10 mouse cellular contexts compared by ENCODE assay signal in the genomic region with DNA sequence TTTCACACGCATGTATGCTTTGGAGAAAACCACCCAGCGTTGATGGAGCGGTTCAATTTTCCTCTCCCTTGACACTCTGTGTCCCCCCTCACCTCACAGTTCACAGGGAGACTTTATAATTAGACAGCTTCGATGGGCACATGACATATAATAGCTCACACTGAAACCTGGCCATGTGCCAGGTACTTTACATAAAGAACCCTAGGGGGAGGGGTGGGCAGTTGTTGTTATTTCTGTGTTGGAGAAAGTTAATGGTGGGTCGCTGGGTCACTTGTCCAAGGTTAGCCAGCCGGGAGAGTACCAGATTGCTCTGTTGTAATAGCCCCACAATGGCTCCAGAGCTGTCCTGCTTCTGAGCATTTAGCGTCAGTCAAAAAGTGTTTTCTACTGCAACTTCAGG.
DNase-seq lines count a peak whose midpoint lies in the region; ATAC-seq and TF ChIP-seq lines count a peak whose summit lies in the region.
"Had no signal": no experiment of that assay in that cellular context is flagged by ENCODE, and none has a peak within 500 bp of the region (broad histone marks: within the 10 kb centered on the region; RNA-seq: fewer than 3 reads in every experiment).

No protein-coding gene starts in this region.

- H3K36me3 ChIP-seq in heart, embryonic 13.5 days = peaks cover 7% of the 10 kb centered on the region; the same call in 1 of the 2 replicates
- no peaks in the 10 kb centered on the region for H3K36me3 ChIP-seq in heart, adult 2 months (ENCODE audit: control insufficient read depth, insufficient read depth, low read length)
- H3K36me3 ChIP-seq in neural tube, embryonic 13.5 days = no peaks in the 10 kb centered on the region

- peak overlapping the region; percentile 66 for H3K27ac ChIP-seq in heart, embryonic 13.5 days (replicated peaks)
- no peak overlapping the region for H3K27ac ChIP-seq in heart, adult 2 months
- H3K27ac ChIP-seq in neural tube, embryonic 13.5 days (replicated peaks) = no peak overlapping the region

- no peak overlapping the region for H3K4me2 ChIP-seq in heart, embryonic 13.5 days
- H3K4me2 ChIP-seq in neural tube, embryonic 13.5 days = no peak overlapping the region
- H3K4me2 ChIP-seq: liver, embryonic 11.5 days had no signal

- H3K4me3 ChIP-seq in heart, embryonic 13.5 days = no peak overlapping the region
- H3K4me3 ChIP-seq in heart, adult 2 months = no peak overlapping the region
- H3K4me3 ChIP-seq in neural tube, embryonic 13.5 days = no peak overlapping the region

- no peak for TF ChIP-seq CTCF in heart, adult 2 months (IDR thresholded peaks at IDR 0.05)

- H3K4me1 ChIP-seq in heart, embryonic 13.5 days = peaks cover 8% of the 10 kb centered on the region; the same call in 1 of the 2 replicates
- H3K4me1 ChIP-seq in heart, adult 2 months (ENCODE audit: control insufficient read depth, insufficient read depth, low read length) = no peaks in the 10 kb centered on the region
- peaks cover 9% of the 10 kb centered on the region for H3K4me1 ChIP-seq in neural tube, embryonic 13.5 days (replicated peaks)

- H3K9me3 ChIP-seq in heart, embryonic 13.5 days = peaks cover 18% of the 10 kb centered on the region
- H3K9me3 ChIP-seq in neural tube, embryonic 13.5 days = 0 out of 2 replicates have a peak, but pooled peaks cover 5% of the 10 kb centered on the region

- 48% methylated on average over 7 of the region's 7 CpGs for WGBS in heart, embryonic 13.5 days
- WGBS in heart, adult 2 months = 53% methylated on average over 7 of the region's 7 CpGs
- WGBS in neural tube, embryonic 13.5 days = 34% methylated on average over 7 of the region's 7 CpGs

- peak; percentile 54; the same call in 1 of the 2 replicates for ATAC-seq in heart, embryonic 13.5 days (ENCODE audit: extremely low read depth, insufficient number of reproducible peaks, low FRiP score, low TSS enrichment)
- ATAC-seq in neural tube, embryonic 13.5 days (ENCODE audit: low read depth) = peak; percentile 47; the same call in 1 of the 2 replicates
- no peak for ATAC-seq in monocyte, adult 5-6 weeks (replicated peaks; ENCODE audit: insufficient number of reproducible peaks, low FRiP score, low TSS enrichment, poor library complexity, severe bottlenecking)

- DNase-seq in heart, adult 2 months = no peak
- no peak for DNase-seq in neural tube, embryonic 10.5 days (ENCODE audit: extremely low spot score, low spot score)
- DNase-seq in kidney, adult 8-10 months = peak; percentile 14 to 19
- no peak for DNase-seq in layer of hippocampus, postnatal 36 days
- no peak for DNase-seq in frontal cortex, postnatal 14 days (ENCODE audit: low spot score in 2 of 2)
- DNase-seq: cerebellum, adult 9-11 months had no signal

- no peak overlapping the region for H3K9ac ChIP-seq in heart, embryonic 13.5 days
- no peak overlapping the region for H3K9ac ChIP-seq in heart, adult 2 months (ENCODE audit: low read depth, low read length)
- H3K9ac ChIP-seq in neural tube, embryonic 13.5 days = no peak overlapping the region

- H3K79me2 ChIP-seq in heart, adult 2 months (replicated peaks; ENCODE audit: control insufficient read depth, insufficient read depth, low read length) = no peaks in the 10 kb centered on the region

- H3K27me3 ChIP-seq in heart, embryonic 13.5 days (replicated peaks) = no peaks in the 10 kb centered on the region
- no peaks in the 10 kb centered on the region for H3K27me3 ChIP-seq in heart, adult 2 months (ENCODE audit: control insufficient read depth, insufficient read depth, low read length)
- H3K27me3 ChIP-seq in neural tube, embryonic 13.5 days = no peaks in the 10 kb centered on the region

- no peak for TF ChIP-seq POLR2A in heart, adult 2 months (IDR thresholded peaks at IDR 0.05; ENCODE audit: insufficient read depth, low read depth, low read length)

- no peak for TF ChIP-seq EP300 in heart, adult 2 months (IDR thresholded peaks at IDR 0.05; ENCODE audit: insufficient read depth, low read depth, low read length)

- intact Hi-C loops in heart, adult 2 months (cut with DNase I) = no loop called here

Comparison
In these comparisons a context has a peak if more than half of its experiments do, and no peak if none do; other contexts are left out.
1. DNase-seq: peak in kidney, adult 8-10 months (2 of 2); none in heart, adult 2 months (0 of 2), neural tube, embryonic 10.5 days (single experiment), layer of hippocampus, postnatal 36 days (0 of 2) and frontal cortex, postnatal 14 days (0 of 2).